Mouse (Mus musculus) stomach, embryonic 15.5 days (tissue): ENCODE results near the gene Ptpn3. TPM values are rescaled to one million over a fixed set of nuclear protein-coding genes. Genes with fewer than 3 reads are reported as not detected.
A peak's percentile ranks its signal among the peaks of the same experiment; 100 is the strongest.
"Not testable (repeated sequence)": the region's sequence is repeated elsewhere in the genome, so short reads cannot be mapped to it uniquely, and the experiment has no call there.

Experiments used
- ATAC-seq: fragments of 200-750 bp; cut with Nextera tagmentation; 2 replicates; pipeline ENCODE4 v1.8.0; 2017; ENCODE audit warnings: low read depth, moderate number of reproducible peaks, moderate TSS enrichment; ENCODE audit not compliant: insufficient read depth, low FRiP score
- H3K27ac ChIP-seq: fragments of 300-500 bp; sonication (generic); 2 replicates; pipeline ENCODE4 v1.5.1; 2015; ENCODE audit warnings: mild to moderate bottlenecking, inconsistent platforms
- H3K27me3 ChIP-seq: fragments of 300-500 bp; sonication (generic); replicated peaks from 2 replicates; pipeline ENCODE4 v1.6.1; 2015; ENCODE audit warnings: inconsistent platforms
- H3K36me3 ChIP-seq: fragments of 300-500 bp; sonication (generic); 2 replicates; pipeline ENCODE4 v1.6.1; 2015; ENCODE audit warnings: inconsistent platforms
- H3K4me1 ChIP-seq: fragments of 300-500 bp; sonication (generic); 2 replicates; pipeline ENCODE4 v1.6.1; 2015; ENCODE audit warnings: inconsistent platforms
- H3K4me2 ChIP-seq: fragments of 300-500 bp; sonication (generic); 2 replicates; pipeline ENCODE4 v1.6.1; 2015; ENCODE audit warnings: mild to moderate bottlenecking, inconsistent platforms
- H3K4me3 ChIP-seq: fragments of 300-500 bp; sonication (generic); replicated peaks from 2 replicates; pipeline ENCODE4 v1.5.1; 2015; ENCODE audit warnings: inconsistent platforms
- H3K9ac ChIP-seq: fragments of 300-500 bp; sonication (generic); 2 replicates; pipeline ENCODE4 v1.6.1; 2015; ENCODE audit warnings: inconsistent platforms
- H3K9me3 ChIP-seq: fragments of 300-500 bp; sonication (generic); 2 replicates; pipeline ENCODE4 v1.6.1; 2016; ENCODE audit warnings: inconsistent platforms
- WGBS: fragments of 180-500 bp; shearing (Covaris S2); methylation state at CpG from one replicate; pipeline ENCODE4 v1.1.7; 2015; 5-methylcytosine and 5-hydroxymethylcytosine counted together
- polyA plus RNA-seq: library from polyadenylated mRNA; unstranded; fragments of >200 nt; fragmentation: Nextera tagmentation; extraction: Ambion mirVana; gene quantifications from 2 replicates; pipeline ENCODE4 v1.2.1, GENCODE M21; 2015

The Ptpn3 gene
- polyA plus RNA-seq, 1 experiment from 2014 or later, result 8.6 TPM

- ATAC-seq, result peak; percentile 54; the same call in 1 of the 2 replicates
These were observed 26.4 kb downstream of the Ptpn3 start for GRCm38 (mm10) chr4:57275116-57275743.

GRCm38 (mm10) chr4:57273532-57274502 is 27.8 kb downstream of the Ptpn3 start:
- Histone ChIP-seq H3K27ac (no peak overlapping the region), H3K9ac (no peak overlapping the region), H3K4me2 (no peak overlapping the region), H3K4me1 (peaks cover 7% of the 10 kb centered on the region; the same call in 1 of the 2 replicates), H3K36me3 (no peaks in the 10 kb centered on the region), H3K4me3 (no peak overlapping the region), H3K27me3 (no peaks in the 10 kb centered on the region), H3K9me3 (no peaks in the 10 kb centered on the region)
- no peak for ATAC-seq
- WGBS, result 53% methylated on average over 15 of the region's 15 CpGs

More at GRCm38 (mm10) chr4:57275116-57275743, 26.4 kb downstream of the Ptpn3 start:
- Histone ChIP-seq H3K9me3 (no peaks in the 10 kb centered on the region), H3K4me3 (no peak overlapping the region), H3K4me2 (no peak overlapping the region), H3K9ac (no peak overlapping the region), H3K27ac (no peak overlapping the region), H3K4me1 (peaks cover 11% of the 10 kb centered on the region; the same call in 1 of the 2 replicates), H3K36me3 (no peaks in the 10 kb centered on the region), H3K27me3 (no peaks in the 10 kb centered on the region)
- 5% methylated on average over 8 of the region's 8 CpGs for WGBS

GRCm38 (mm10) chr4:57270991-57271390 is 30.6 kb downstream of the Ptpn3 start:
- Histone ChIP-seq H3K4me3 (no peak overlapping the region), H3K4me1 (peaks cover 7% of the 10 kb centered on the region; the same call in 1 of the 2 replicates), H3K9me3 (no peaks in the 10 kb centered on the region), H3K27me3 (no peaks in the 10 kb centered on the region), H3K27ac (no peak overlapping the region), H3K4me2 (no peak overlapping the region), H3K9ac (no peak overlapping the region), H3K36me3 (no peaks in the 10 kb centered on the region)
- no peak for ATAC-seq
- whole genome bisulfite sequencing, result 80% methylated on average over 8 of the region's 8 CpGs

GRCm38 (mm10) chr4:57270489-57270888 is 31.1 kb downstream of the Ptpn3 start:
- H3K27me3 ChIP-seq, H3K4me1 ChIP-seq, H3K4me2 ChIP-seq, H3K9me3 ChIP-seq, H3K36me3 ChIP-seq, H3K27ac ChIP-seq, H3K4me3 ChIP-seq, ATAC-seq, H3K9ac ChIP-seq: not testable (repeated sequence)
- WGBS, result 88% methylated on average over 5 of the region's 5 CpGs

GRCm38 (mm10) chr4:57269344-57269743 is 32.3 kb downstream of the Ptpn3 start:
- no peak for ATAC-seq
- H3K36me3 ChIP-seq, result no peaks in the 10 kb centered on the region
- H3K4me2 ChIP-seq, result no peak overlapping the region
- no peak overlapping the region for H3K9ac ChIP-seq
- no peak overlapping the region for H3K27ac ChIP-seq
- H3K4me1 ChIP-seq, result peaks cover 7% of the 10 kb centered on the region; the same call in 1 of the 2 replicates
- H3K27me3 ChIP-seq, result no peaks in the 10 kb centered on the region
- 84% methylated on average over 10 of the region's 10 CpGs for WGBS
- H3K4me3 ChIP-seq, result no peak overlapping the region
- no peaks in the 10 kb centered on the region for H3K9me3 ChIP-seq

GRCm38 (mm10) chr4:57268330-57268729 is 33.3 kb downstream of the Ptpn3 start:
- ATAC-seq, result no peak
- Histone ChIP-seq H3K9ac (no peak overlapping the region), H3K4me2 (no peak overlapping the region), H3K27ac (no peak overlapping the region), H3K4me1 (no peaks in the 10 kb centered on the region), H3K27me3 (no peaks in the 10 kb centered on the region), H3K4me3 (no peak overlapping the region), H3K9me3 (no peaks in the 10 kb centered on the region), H3K36me3 (peaks cover 5% of the 10 kb centered on the region; the same call in 1 of the 2 replicates)
- WGBS, result 78% methylated on average over 8 of the region's 8 CpGs

- Histone ChIP-seq H3K4me1 (no peaks in the 10 kb centered on the region), H3K9ac (no peak overlapping the region), H3K4me2 (no peak overlapping the region), H3K36me3 (peaks cover 5% of the 10 kb centered on the region; the same call in 1 of the 2 replicates), H3K27ac (no peak overlapping the region), H3K9me3 (no peaks in the 10 kb centered on the region), H3K27me3 (no peaks in the 10 kb centered on the region), H3K4me3 (no peak overlapping the region)
- ATAC-seq, result no peak
- 76% methylated on average over 9 of the region's 9 CpGs for WGBS
These were observed 35.2 kb downstream of the Ptpn3 start for GRCm38 (mm10) chr4:57266389-57266788.

GRCm38 (mm10) chr4:57263695-57264094 is 37.9 kb downstream of the Ptpn3 start:
- Histone ChIP-seq H3K4me3 (no peak overlapping the region), H3K27me3 (no peaks in the 10 kb centered on the region), H3K4me2 (no peak overlapping the region), H3K9me3 (no peaks in the 10 kb centered on the region), H3K4me1 (no peaks in the 10 kb centered on the region), H3K36me3 (peaks cover 5% of the 10 kb centered on the region; the same call in 1 of the 2 replicates), H3K27ac (no peak overlapping the region), H3K9ac (no peak overlapping the region)
- no peak for ATAC-seq
- 87% methylated on average over 7 of the region's 7 CpGs for WGBS

- H3K27ac ChIP-seq, result no peak overlapping the region
- H3K36me3 ChIP-seq, result peaks cover 5% of the 10 kb centered on the region; the same call in 1 of the 2 replicates
- no peak overlapping the region for H3K4me3 ChIP-seq
- no peak overlapping the region for H3K9ac ChIP-seq
- ATAC-seq, result no peak
- no peak overlapping the region for H3K4me2 ChIP-seq
- H3K4me1 ChIP-seq, result no peaks in the 10 kb centered on the region
- 80% methylated on average over 8 of the region's 8 CpGs for WGBS
- no peaks in the 10 kb centered on the region for H3K27me3 ChIP-seq
- H3K9me3 ChIP-seq, result no peaks in the 10 kb centered on the region
These were observed 38.5 kb downstream of the Ptpn3 start for GRCm38 (mm10) chr4:57263061-57263685.

- no peak overlapping the region for H3K4me2 ChIP-seq
- 52% methylated on average over 8 of the region's 8 CpGs for WGBS
- no peak for ATAC-seq
- no peaks in the 10 kb centered on the region for H3K4me1 ChIP-seq
- no peak overlapping the region for H3K9ac ChIP-seq
- no peak overlapping the region for H3K4me3 ChIP-seq
- no peak overlapping the region for H3K27ac ChIP-seq
- H3K9me3 ChIP-seq, result no peaks in the 10 kb centered on the region
- H3K36me3 ChIP-seq, result peaks cover 5% of the 10 kb centered on the region; the same call in 1 of the 2 replicates
- H3K27me3 ChIP-seq, result no peaks in the 10 kb centered on the region
These were observed 39.2 kb downstream of the Ptpn3 start for GRCm38 (mm10) chr4:57262451-57262850.

- no peak for ATAC-seq
- no peak overlapping the region for H3K4me2 ChIP-seq
- H3K4me1 ChIP-seq, result no peaks in the 10 kb centered on the region
- WGBS, result 51% methylated on average over 9 of the region's 9 CpGs
- no peaks in the 10 kb centered on the region for H3K9me3 ChIP-seq
- no peak overlapping the region for H3K4me3 ChIP-seq
- peaks cover 5% of the 10 kb centered on the region; the same call in 1 of the 2 replicates for H3K36me3 ChIP-seq
- no peak overlapping the region for H3K27ac ChIP-seq
- no peak overlapping the region for H3K9ac ChIP-seq
- H3K27me3 ChIP-seq, result no peaks in the 10 kb centered on the region
These were observed 39.8 kb downstream of the Ptpn3 start for GRCm38 (mm10) chr4:57261813-57262212.
